ENCODE assay signal across 18 mouse cellular contexts in genomic region chr12:82731587-82731986, GRCm38 (mm10).
DNase-seq lines count a peak whose midpoint lies in the region; TF ChIP-seq lines count a peak whose summit lies in the region.
"Had no signal": no experiment of that assay in that cellular context is flagged by ENCODE, and none has a peak within 500 bp of the region (broad histone marks: within the 10 kb centered on the region; RNA-seq: fewer than 3 reads in every experiment).

No protein-coding gene starts in this region.

- dilution Hi-C loops in CH12.LX (cut with MboI; ENCODE audit: extremely low pct_ligation_motif_present, extremely low pct_unique_long_range_greater_than_20kb, low sequenced_read_pairs) = no loop called here

- H3K4me2 ChIP-seq in CH12.LX (ENCODE audit: insufficient read depth, low read depth, poor library complexity, severe bottlenecking) = no peak overlapping the region
- H3K4me2 ChIP-seq: heart, embryonic 13.5 days; hindbrain, embryonic 12.5 days; liver, embryonic 13.5 days; midbrain, embryonic 11.5 days had no signal

- TF ChIP-seq EP300 in CH12.LX (IDR thresholded peaks at IDR 0.05; ENCODE audit: low read length) = no peak

- TF ChIP-seq RAD21 in CH12.LX (IDR thresholded peaks at IDR 0.05; ENCODE audit: low read depth, low read length) = no peak

- 0 out of 2 replicates have a peak overlapping the region, but pooled peaks have one; percentile 49 for H3K27ac ChIP-seq in heart, embryonic 10.5 days
- no peak overlapping the region for H3K27ac ChIP-seq in CH12.LX (ENCODE audit: insufficient read depth, low read depth)
- H3K27ac ChIP-seq: gastrocnemius, adult 2 months; heart, embryonic 13.5 days; hindbrain, embryonic 12.5 days; liver, embryonic 13.5 days had no signal

- no peaks in the 10 kb centered on the region for H3K9me3 ChIP-seq in heart, embryonic 10.5 days
- H3K9me3 ChIP-seq in CH12.LX (replicated peaks; ENCODE audit: low read length) = no peaks in the 10 kb centered on the region
- H3K9me3 ChIP-seq: heart, embryonic 13.5 days; hindbrain, embryonic 12.5 days; liver, embryonic 13.5 days had no signal

- in situ Hi-C loops in CH12.LX (cut with MboI; ENCODE audit: low pct_ligation_motif_present, low pct_unique_long_range_greater_than_20kb, low sequenced_read_pairs) = no loop called here

- TF ChIP-seq CTCF in CH12.LX (conservative IDR thresholded peaks at IDR 0.05 in 1 of 2, IDR thresholded peaks at IDR 0.05 in 1 of 2; ENCODE audit: low read depth in 2 of 2, low read length in 2 of 2) = no peak

- H3K27me3 ChIP-seq in heart, embryonic 10.5 days (ENCODE audit: insufficient read depth, poor library complexity, severe bottlenecking) = no peaks in the 10 kb centered on the region
- no peaks in the 10 kb centered on the region for H3K27me3 ChIP-seq in CH12.LX (replicated peaks)
- H3K27me3 ChIP-seq: heart, embryonic 13.5 days; hindbrain, embryonic 12.5 days; liver, embryonic 13.5 days had no signal

- DNase-seq in heart, embryonic 10.5 days (ENCODE audit: low spot score) = no peak
- DNase-seq in heart, adult 8-10 months (ENCODE audit: low spot score) = no peak
- peak; percentile 29 for DNase-seq in right cerebral cortex, adult 18-20 months
- DNase-seq in right cerebral cortex, postnatal 4 days = no peak
- DNase-seq in CH12.LX (ENCODE audit: extremely low read depth) = peak; percentile 24
- DNase-seq in frontal cortex, postnatal 36 days (ENCODE audit: low spot score in 2 of 2) = peak; percentile 24 to 31
- no peak for DNase-seq in layer of hippocampus, adult 9-11 months
- DNase-seq: adrenal gland, postnatal 14 days; cerebellum, adult 8-10 months; gastrocnemius, adult 2 months; kidney, adult 11 months; kidney, postnatal 14 days; liver, embryonic 13.5 days; lung, adult 2 months; lung, postnatal 14 days had no signal

- no peak overlapping the region for H3K9ac ChIP-seq in CH12.LX (ENCODE audit: insufficient read depth, low read depth)
- H3K9ac ChIP-seq: heart, embryonic 13.5 days; hindbrain, embryonic 12.5 days; liver, embryonic 13.5 days had no signal

- 44% methylated on average over 7 of the region's 7 CpGs for WGBS in heart, embryonic 10.5 days

- H3K79me2 ChIP-seq in CH12.LX (replicated peaks; ENCODE audit: control insufficient read depth, extremely low read depth, insufficient read depth, poor library complexity, severe bottlenecking) = no peaks in the 10 kb centered on the region

- no peak for TF ChIP-seq POLR2A in CH12.LX (IDR thresholded peaks at IDR 0.05; ENCODE audit: low read depth, low read length)

- H3K4me3 ChIP-seq in heart, embryonic 10.5 days = no peak overlapping the region
- no peak overlapping the region for H3K4me3 ChIP-seq in CH12.LX (replicated peaks in 1 of 3; ENCODE audit: low read depth in 2 of 3, low read length in 2 of 3, poor library complexity in 1 of 3)
- H3K4me3 ChIP-seq: gastrocnemius, adult 2 months; heart, embryonic 13.5 days; hindbrain, embryonic 12.5 days; liver, embryonic 13.5 days had no signal

- H3K36me3 ChIP-seq in heart, embryonic 10.5 days = no peaks in the 10 kb centered on the region
- H3K36me3 ChIP-seq in CH12.LX (replicated peaks in 1 of 2; ENCODE audit: control insufficient read depth in 1 of 2, insufficient read depth in 1 of 2, low read length in 1 of 2) = no peaks in the 10 kb centered on the region
- H3K36me3 ChIP-seq: heart, embryonic 13.5 days; hindbrain, embryonic 12.5 days; liver, embryonic 13.5 days had no signal

- H3K4me1 ChIP-seq in heart, embryonic 10.5 days = no peaks in the 10 kb centered on the region
- H3K4me1 ChIP-seq in CH12.LX (ENCODE audit: control insufficient read depth in 1 of 2, insufficient read depth in 2 of 2) = peaks cover 4 to 15% of the 10 kb centered on the region in 2 experiments; a peak in 3 of 4 replicates
- H3K4me1 ChIP-seq: hindbrain, embryonic 12.5 days; liver, embryonic 13.5 days had no signal

TF ChIP-seq in CH12.LX, 34 proteins besides CTCF, POLR2A, EP300 and RAD21:
- TF ChIP-seq SMC3 (IDR thresholded peaks at IDR 0.05; ENCODE audit: low read depth, low read length) (no peak), JUN (IDR thresholded peaks at IDR 0.05; ENCODE audit: insufficient read depth, low read depth, low read length) (no peak), MEF2A (IDR thresholded peaks at IDR 0.05; ENCODE audit: borderline replicate concordance, low read depth, low read length) (no peak), MAX (IDR thresholded peaks at IDR 0.05; ENCODE audit: low read length) (no peak), BHLHE40 (IDR thresholded peaks at IDR 0.05; ENCODE audit: low read depth, low read length) (no peak), RCOR1 (conservative IDR thresholded peaks at IDR 0.05; ENCODE audit: low read depth, low read length) (no peak), UBTF (IDR thresholded peaks at IDR 0.05; ENCODE audit: low read depth, low read length) (no peak), SIN3A (IDR thresholded peaks at IDR 0.05; ENCODE audit: low read length) (no peak), ZC3H11A (IDR thresholded peaks at IDR 0.05; ENCODE audit: low read depth, low read length) (no peak), USF1 (IDR thresholded peaks at IDR 0.05; ENCODE audit: low read depth, low read length) (no peak), JUND (conservative IDR thresholded peaks at IDR 0.05; ENCODE audit: low read depth, low read length) (no peak), IRF4 (IDR thresholded peaks at IDR 0.05; ENCODE audit: low read depth, low read length) (no peak), E2F4 (IDR thresholded peaks at IDR 0.05; ENCODE audit: insufficient replicate concordance, low read depth, low read length) (no peak), NELFE (IDR thresholded peaks at IDR 0.05; ENCODE audit: low read depth, low read length) (no peak), ZKSCAN1 (IDR thresholded peaks at IDR 0.05; ENCODE audit: borderline replicate concordance, low read depth, low read length) (no peak), MAFK (IDR thresholded peaks at IDR 0.05; ENCODE audit: insufficient replicate concordance, low read length) (no peak), GABPA (IDR thresholded peaks at IDR 0.05; ENCODE audit: insufficient replicate concordance, low read depth, low read length) (no peak), CHD2 (IDR thresholded peaks at IDR 0.05; ENCODE audit: low read length) (no peak), KAT2A (IDR thresholded peaks at IDR 0.05; ENCODE audit: insufficient replicate concordance, low read length) (no peak), MAZ (IDR thresholded peaks at IDR 0.05; ENCODE audit: low read depth, low read length) (no peak)

Comparison
In these comparisons a context has a peak if more than half of its experiments do, and no peak if none do; other contexts are left out.
1. DNase-seq: peak in right cerebral cortex, adult 18-20 months (single experiment), CH12.LX (single experiment) and frontal cortex, postnatal 36 days (2 of 2); none in heart, embryonic 10.5 days (single experiment), heart, adult 8-10 months (single experiment), right cerebral cortex, postnatal 4 days (single experiment) and layer of hippocampus, adult 9-11 months (single experiment).